Mouse (Mus musculus) heart, embryonic 10.5 days (tissue): ENCODE results near the gene Coq7. TPM values are rescaled to one million over a fixed set of nuclear protein-coding genes. Genes with fewer than 3 reads are reported as not detected.

Source experiments
- DNase-seq: peaks from one replicate; pipeline ENCODE4 v3.0.0-alpha.2; 2017; ENCODE audit warnings: low spot score
- H3K27ac ChIP-seq: fragments of 300-500 bp; sonication (generic); 2 replicates; pipeline ENCODE4 v1.5.1; 2016; ENCODE audit warnings: mild to moderate bottlenecking
- H3K27me3 ChIP-seq: fragments of 300-500 bp; sonication (generic); 2 replicates; pipeline ENCODE4 v1.6.1; 2016; ENCODE audit warnings: mild to moderate bottlenecking; ENCODE audit not compliant: poor library complexity, insufficient read depth, severe bottlenecking
- H3K36me3 ChIP-seq: fragments of 300-500 bp; sonication (generic); 2 replicates; pipeline ENCODE4 v1.6.1; 2016; ENCODE audit warnings: mild to moderate bottlenecking, moderate library complexity
- H3K4me1 ChIP-seq: fragments of 300-500 bp; sonication (generic); 2 replicates; pipeline ENCODE4 v1.6.1; 2016; ENCODE audit warnings: mild to moderate bottlenecking
- H3K4me3 ChIP-seq: fragments of 300-500 bp; sonication (generic); 2 replicates; pipeline ENCODE4 v1.5.1; 2016; ENCODE audit warnings: mild to moderate bottlenecking, moderate library complexity
- H3K9me3 ChIP-seq: fragments of 300-500 bp; sonication (generic); 2 replicates; pipeline ENCODE4 v1.6.1; 2016; ENCODE audit warnings: mild to moderate bottlenecking, moderate library complexity
- WGBS: fragments of 180-500 bp; shearing (Covaris S2); methylation state at CpG from one replicate; pipeline ENCODE4 v1.1.7; 2016; 5-methylcytosine and 5-hydroxymethylcytosine counted together
- polyA plus RNA-seq: library from polyadenylated mRNA; unstranded; fragments of >200 nt; fragmentation: Nextera tagmentation; extraction: Ambion mirVana; gene quantifications from 2 replicates; pipeline ENCODE4 v1.2.1, GENCODE M21; 2016

The Coq7 gene
- polyA plus RNA-seq, 1 experiment from 2014 or later, result 151 TPM

GRCm38 (mm10) chr7:118491431-118492147 lies 41.6 kb downstream of the Coq7 start, which contains the start of gene Itpripl2:
TSS of gene Itpripl2 (minus strand) at chr7:118491975.
- Histone ChIP-seq H3K4me1 (peaks cover 35% of the 10 kb centered on the region), H3K27me3 (peaks cover 43% of the 10 kb centered on the region), H3K4me3 (peak within 1 kb of the TSS; percentile 81), H3K27ac (peak within 1 kb of the TSS; percentile 94), H3K9me3 (no peaks in the 10 kb centered on the region), H3K36me3 (peaks cover 15% of the 10 kb centered on the region; the same call in 1 of the 2 replicates)
- WGBS, result under 1% methylated on average over 54 of the region's 55 CpGs
- DNase-seq, result peak; percentile 88

- 3% methylated on average over 65 of the region's 67 CpGs for WGBS
- peaks cover 43% of the 10 kb centered on the region for H3K27me3 ChIP-seq
- peaks cover 35% of the 10 kb centered on the region for H3K4me1 ChIP-seq
- H3K9me3 ChIP-seq, result no peaks in the 10 kb centered on the region
- H3K27ac ChIP-seq, result peak overlapping the region; percentile 94
- peak overlapping the region; percentile 81 for H3K4me3 ChIP-seq
- DNase-seq, result peak; percentile 78
- peaks cover 15% of the 10 kb centered on the region; the same call in 1 of the 2 replicates for H3K36me3 ChIP-seq
Observed at GRCm38 (mm10) chr7:118490666-118491430, 42.3 kb downstream of the Coq7 start.

- no peak for DNase-seq
- WGBS, result 20% methylated on average over 57 of the region's 57 CpGs
- H3K27ac ChIP-seq, result peak overlapping the region; percentile 94; the same call in 1 of the 2 replicates
- H3K9me3 ChIP-seq, result no peaks in the 10 kb centered on the region
- H3K4me1 ChIP-seq, result peaks cover 35% of the 10 kb centered on the region
- H3K4me3 ChIP-seq, result peak overlapping the region; percentile 81
- H3K27me3 ChIP-seq, result peaks cover 43% of the 10 kb centered on the region
- H3K36me3 ChIP-seq, result peaks cover 15% of the 10 kb centered on the region; the same call in 1 of the 2 replicates
Observed at GRCm38 (mm10) chr7:118489706-118490665, 43.2 kb downstream of the Coq7 start.

- DNase-seq, result no peak
- H3K27ac ChIP-seq, result no peak overlapping the region
- peaks cover 43% of the 10 kb centered on the region for H3K27me3 ChIP-seq
- H3K4me3 ChIP-seq, result peak overlapping the region; percentile 5; the same call in 1 of the 2 replicates
- no peaks in the 10 kb centered on the region for H3K9me3 ChIP-seq
- WGBS, result 31% methylated on average over 8 of the region's 8 CpGs
- peaks cover 15% of the 10 kb centered on the region; the same call in 1 of the 2 replicates for H3K36me3 ChIP-seq
- H3K4me1 ChIP-seq, result peaks cover 35% of the 10 kb centered on the region
Observed at GRCm38 (mm10) chr7:118488060-118488664, 45.0 kb downstream of the Coq7 start.

GRCm38 (mm10) chr7:118486917-118487316 lies 46.2 kb downstream of the Coq7 start:
- WGBS, result 51% methylated on average over 5 of the region's 5 CpGs
- Histone ChIP-seq H3K4me1 (peaks cover 33% of the 10 kb centered on the region), H3K27ac (no peak overlapping the region)

GRCm38 (mm10) chr7:118483996-118484395 lies 49.2 kb downstream of the Coq7 start:
- H3K27ac ChIP-seq, result no peak overlapping the region
- H3K4me1 ChIP-seq, result peaks cover 12% of the 10 kb centered on the region
- no peak overlapping the region for H3K4me3 ChIP-seq
- no peaks in the 10 kb centered on the region for H3K36me3 ChIP-seq
- 93% methylated on average over 1 of the region's 1 CpGs for WGBS
- no peak for DNase-seq
- H3K27me3 ChIP-seq, result peaks cover 9% of the 10 kb centered on the region
- no peaks in the 10 kb centered on the region for H3K9me3 ChIP-seq

More at GRCm38 (mm10) chr7:118486917-118487316, 46.2 kb downstream of the Coq7 start:
- no peak for DNase-seq
- Histone ChIP-seq H3K9me3 (no peaks in the 10 kb centered on the region), H3K4me3 (no peak overlapping the region), H3K27me3 (peaks cover 33% of the 10 kb centered on the region), H3K36me3 (peaks cover 15% of the 10 kb centered on the region; the same call in 1 of the 2 replicates)

- no peak overlapping the region for H3K27ac ChIP-seq
- 86% methylated on average over 2 of the region's 2 CpGs for WGBS
- no peaks in the 10 kb centered on the region for H3K36me3 ChIP-seq
- H3K9me3 ChIP-seq, result no peaks in the 10 kb centered on the region
- H3K27me3 ChIP-seq, result no peaks in the 10 kb centered on the region
- peaks cover 7% of the 10 kb centered on the region for H3K4me1 ChIP-seq
- H3K4me3 ChIP-seq, result no peak overlapping the region
- no peak for DNase-seq
Observed at GRCm38 (mm10) chr7:118482001-118482400, 51.2 kb downstream of the Coq7 start.

GRCm38 (mm10) chr7:118481047-118481810 lies 51.9 kb downstream of the Coq7 start:
- H3K4me3 ChIP-seq, result no peak overlapping the region
- no peaks in the 10 kb centered on the region for H3K9me3 ChIP-seq
- H3K27ac ChIP-seq, result no peak overlapping the region
- no peaks in the 10 kb centered on the region for H3K27me3 ChIP-seq
- peaks cover 7% of the 10 kb centered on the region for H3K4me1 ChIP-seq
- no peak for DNase-seq
- 31% methylated on average over 10 of the region's 10 CpGs for WGBS
- H3K36me3 ChIP-seq, result no peaks in the 10 kb centered on the region

GRCm38 (mm10) chr7:118480160-118480709 lies 52.9 kb downstream of the Coq7 start:
- Histone ChIP-seq H3K4me3 (no peak overlapping the region), H3K9me3 (no peaks in the 10 kb centered on the region), H3K27ac (no peak overlapping the region), H3K27me3 (no peaks in the 10 kb centered on the region), H3K4me1 (peaks cover 7% of the 10 kb centered on the region), H3K36me3 (no peaks in the 10 kb centered on the region)
- no peak for DNase-seq
- WGBS, result 77% methylated on average over 9 of the region's 9 CpGs

- Histone ChIP-seq H3K9me3 (no peaks in the 10 kb centered on the region; the same call in 1 of the 2 replicates), H3K27me3 (no peaks in the 10 kb centered on the region), H3K36me3 (no peaks in the 10 kb centered on the region), H3K27ac (no peak overlapping the region; the same call in 1 of the 2 replicates), H3K4me1 (peaks cover 7% of the 10 kb centered on the region), H3K4me3 (no peak overlapping the region)
- 54% methylated on average over 3 of the region's 3 CpGs for WGBS
- DNase-seq, result no peak
Observed at GRCm38 (mm10) chr7:118478835-118479312, 54.3 kb downstream of the Coq7 start.

- DNase-seq, result no peak
- Histone ChIP-seq H3K9me3 (no peaks in the 10 kb centered on the region; the same call in 1 of the 2 replicates), H3K27me3 (no peaks in the 10 kb centered on the region), H3K4me1 (peaks cover 7% of the 10 kb centered on the region), H3K36me3 (no peaks in the 10 kb centered on the region), H3K27ac (no peak overlapping the region), H3K4me3 (no peak overlapping the region)
- 69% methylated on average over 5 of the region's 5 CpGs for WGBS
Observed at GRCm38 (mm10) chr7:118476428-118476827, 56.7 kb downstream of the Coq7 start.
